Mouse (Mus musculus) G1E (cell line): ENCODE measurements around the gene Capzb.

ENCODE experiments used
- CTCF ChIP-seq: IDR thresholded peaks from 2 replicates; pipeline ENCODE4 v1.5.1; 2012; ENCODE audit warnings: low read depth, low read length, inconsistent platforms, mixed read lengths
- GATA1 ChIP-seq: IDR thresholded peaks from 2 replicates; pipeline ENCODE4 v1.6.1; 2012; ENCODE audit warnings: borderline replicate concordance, low read length, inconsistent platforms, mixed read lengths
- POLR2AphosphoS5 ChIP-seq: IDR thresholded peaks from 2 replicates; pipeline ENCODE4 v1.6.1; 2012; ENCODE audit warnings: low read depth, low read length, inconsistent platforms; ENCODE audit not compliant: insufficient replicate concordance
- TAL1 ChIP-seq: conservative IDR thresholded peaks from 2 replicates; pipeline ENCODE4 v1.6.1; 2012; ENCODE audit warnings: low read depth, low read length, inconsistent platforms, mixed read lengths

DNA sequence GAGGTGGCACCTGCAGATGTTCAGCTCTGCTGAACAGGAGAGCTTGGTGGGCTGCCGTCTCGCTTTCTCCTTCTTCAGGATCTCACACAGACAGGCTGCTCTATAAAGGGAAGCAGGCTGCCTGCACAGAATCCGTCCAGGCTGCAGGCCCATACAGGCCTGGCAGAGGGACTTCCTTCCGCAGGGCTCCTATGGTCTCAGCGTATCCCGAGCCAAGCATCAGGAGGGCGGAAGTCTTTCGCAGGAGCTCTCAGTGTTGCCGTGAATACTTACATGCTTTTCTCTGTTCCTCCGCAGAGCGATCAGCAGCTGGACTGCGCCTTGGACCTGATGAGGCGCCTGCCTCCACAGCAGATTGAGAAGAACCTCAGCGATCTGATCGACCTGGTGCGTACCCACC lies 45.9 kb downstream of the Capzb start:
- no peak for TF ChIP-seq POLR2AphosphoS5
- TF ChIP-seq GATA1: no peak
- no peak for TF ChIP-seq CTCF
- no peak for TF ChIP-seq TAL1
